ENCODE assay signal across 8 mouse cellular contexts in genomic region chr10:8130472-8131241, GRCm38 (mm10).
DNase-seq lines count a peak whose midpoint lies in the region; ATAC-seq and TF ChIP-seq lines count a peak whose summit lies in the region.

No protein-coding gene starts in this region.

- no peak overlapping the region for H3K4me2 ChIP-seq in forebrain, embryonic 14.5 days (ENCODE audit: low read length)
- no peak overlapping the region for H3K4me2 ChIP-seq in forebrain, embryonic 16.5 days (ENCODE audit: low read length)

- no peak overlapping the region for H3K4me3 ChIP-seq in forebrain, embryonic 14.5 days (ENCODE audit: low read depth, low read length)
- H3K4me3 ChIP-seq in forebrain, embryonic 16.5 days (replicated peaks; ENCODE audit: low read length): no peak overlapping the region
- H3K4me3 ChIP-seq in small intestine, adult 2 months (ENCODE audit: low read depth, low read length): no peak overlapping the region

- DNase-seq in forebrain, embryonic 14.5 days (ENCODE audit: low spot score): no peak
- DNase-seq in testis, postnatal 14 days (ENCODE audit: low spot score): peak; percentile 8
- no peak for DNase-seq in testis, postnatal 10 days (ENCODE audit: low spot score)
- DNase-seq in left cerebral cortex, adult 9 months (ENCODE audit: low spot score in 2 of 2): peak; percentile 69 to 71
- DNase-seq in retina, embryonic 14.5 days (ENCODE audit: low spot score): no peak

- WGBS in forebrain, embryonic 14.5 days: 66% methylated on average over 18 of the region's 18 CpGs
- 65% methylated on average over 18 of the region's 18 CpGs for WGBS in forebrain, embryonic 16.5 days
- WGBS in small intestine, adult 2 months: 25% methylated on average over 18 of the region's 18 CpGs

- no peak for TF ChIP-seq POLR2A in small intestine, adult 2 months (IDR thresholded peaks at IDR 0.05; ENCODE audit: low read depth, low read length)

- 0 out of 2 replicates have a peak, but pooled peaks have one; percentile 21 for ATAC-seq in forebrain, embryonic 14.5 days
- no peak for ATAC-seq in forebrain, embryonic 16.5 days
- ATAC-seq in monocyte, adult 5-6 weeks (replicated peaks; ENCODE audit: insufficient number of reproducible peaks, low FRiP score, low TSS enrichment, poor library complexity, severe bottlenecking): no peak

- H3K9me3 ChIP-seq in forebrain, embryonic 14.5 days (replicated peaks; ENCODE audit: control insufficient read depth, low read length): no peaks in the 10 kb centered on the region
- no peaks in the 10 kb centered on the region for H3K9me3 ChIP-seq in forebrain, embryonic 16.5 days (ENCODE audit: control insufficient read depth, low read length)

- H3K27ac ChIP-seq in forebrain, embryonic 14.5 days (ENCODE audit: low read depth, low read length): no peak overlapping the region
- no peak overlapping the region for H3K27ac ChIP-seq in forebrain, embryonic 16.5 days (ENCODE audit: low read length)
- peak overlapping the region; percentile 24 for H3K27ac ChIP-seq in small intestine, adult 2 months (ENCODE audit: insufficient read depth, low read depth, low read length)

- H3K4me1 ChIP-seq in forebrain, embryonic 14.5 days (ENCODE audit: control insufficient read depth, insufficient read depth, low read length): no peaks in the 10 kb centered on the region; the same call in 1 of the 2 replicates
- peaks cover 4% of the 10 kb centered on the region; the same call in 1 of the 2 replicates for H3K4me1 ChIP-seq in forebrain, embryonic 16.5 days (replicated peaks; ENCODE audit: control insufficient read depth, insufficient read depth, low read length)
- peaks cover under 1% of the 10 kb centered on the region; the same call in 1 of the 2 replicates for H3K4me1 ChIP-seq in small intestine, adult 2 months (ENCODE audit: control insufficient read depth, insufficient read depth, insufficient read length, low read length)

- no peaks in the 10 kb centered on the region for H3K27me3 ChIP-seq in forebrain, embryonic 14.5 days (replicated peaks; ENCODE audit: control insufficient read depth, insufficient read depth, low read length)
- H3K27me3 ChIP-seq in forebrain, embryonic 16.5 days (replicated peaks; ENCODE audit: control insufficient read depth, insufficient read depth, low read length): no peaks in the 10 kb centered on the region
- H3K27me3 ChIP-seq in small intestine, adult 2 months (ENCODE audit: control insufficient read depth, insufficient read depth, low read length): no peaks in the 10 kb centered on the region

- no peaks in the 10 kb centered on the region for H3K36me3 ChIP-seq in forebrain, embryonic 14.5 days (ENCODE audit: control insufficient read depth, insufficient read depth, low read length)
- H3K36me3 ChIP-seq in forebrain, embryonic 16.5 days (ENCODE audit: control insufficient read depth, insufficient read depth): no peaks in the 10 kb centered on the region
- H3K36me3 ChIP-seq in small intestine, adult 2 months (ENCODE audit: control insufficient read depth, insufficient read depth, low read length): no peaks in the 10 kb centered on the region

- no peak overlapping the region for H3K9ac ChIP-seq in forebrain, embryonic 14.5 days (ENCODE audit: low read length)
- no peak overlapping the region for H3K9ac ChIP-seq in forebrain, embryonic 16.5 days (replicated peaks; ENCODE audit: low read depth, low read length)

- no peak for TF ChIP-seq CTCF in small intestine, adult 2 months (IDR thresholded peaks at IDR 0.05; ENCODE audit: extremely low read depth, insufficient read length, insufficient replicate concordance, low read depth, low read length)

Comparison
In these comparisons a context has a peak if more than half of its experiments do, and no peak if none do; other contexts are left out.
1. DNase-seq: peak in testis, postnatal 14 days (single experiment) and left cerebral cortex, adult 9 months (2 of 2); none in forebrain, embryonic 14.5 days (single experiment), testis, postnatal 10 days (single experiment) and retina, embryonic 14.5 days (single experiment).